Mouse (Mus musculus) Patski (cell line): ENCODE measurements around the gene Ctse. TPM values are rescaled to one million over a fixed set of nuclear protein-coding genes. Genes with fewer than 3 reads are reported as not detected.
A peak's percentile ranks its signal among the peaks of the same experiment; 100 is the strongest.

Experiments
- ATAC-seq: fragments of 100-300 bp; one replicate; pipeline ENCODE4 v1.8.0; 2021
- CTCF ChIA-PET: fragments of 350-600 bp; sonication (Branson Sonifier 250); formaldehyde crosslinking; loops from one replicate; lab custom pipeline; 2022; ENCODE audit warnings: inconsistent platforms; lab: Charles Lee
- POLR2A ChIA-PET: fragments of 350-600 bp; sonication (Branson Sonifier 250); formaldehyde crosslinking; loops from one replicate; lab custom pipeline; 2022; ENCODE audit warnings: antibody characterized with exemption, inconsistent platforms; lab: Charles Lee
- DNase-seq: peaks from one replicate; pipeline ENCODE4 v3.0.0-alpha.2; 2011; ENCODE audit warnings: low read depth, low spot score
- H3K27me3 ChIP-seq: fragments of 371-371 bp; one replicate; pipeline ENCODE4 v1.5.1; 2021
- CTCF ChIP-seq: fragments of 100-300 bp; IDR thresholded peaks from one replicate; pipeline ENCODE4 v1.5.1; 2021
- in situ Hi-C: fragments of 300-500 bp; cut with MboI; formaldehyde crosslinking; loops from 3 replicates; pipeline ENCODE4 v1.11.1; 2018; ENCODE audit warnings: low pct_unique_long_range_greater_than_20kb, mixed read lengths
- polyA plus RNA-seq: library from polyadenylated mRNA; unstranded; gene quantifications from one replicate; pipeline ENCODE4 v1.2.3, GENCODE M21; 2021

The Ctse gene
- not detected for polyA plus RNA-seq

DNA sequence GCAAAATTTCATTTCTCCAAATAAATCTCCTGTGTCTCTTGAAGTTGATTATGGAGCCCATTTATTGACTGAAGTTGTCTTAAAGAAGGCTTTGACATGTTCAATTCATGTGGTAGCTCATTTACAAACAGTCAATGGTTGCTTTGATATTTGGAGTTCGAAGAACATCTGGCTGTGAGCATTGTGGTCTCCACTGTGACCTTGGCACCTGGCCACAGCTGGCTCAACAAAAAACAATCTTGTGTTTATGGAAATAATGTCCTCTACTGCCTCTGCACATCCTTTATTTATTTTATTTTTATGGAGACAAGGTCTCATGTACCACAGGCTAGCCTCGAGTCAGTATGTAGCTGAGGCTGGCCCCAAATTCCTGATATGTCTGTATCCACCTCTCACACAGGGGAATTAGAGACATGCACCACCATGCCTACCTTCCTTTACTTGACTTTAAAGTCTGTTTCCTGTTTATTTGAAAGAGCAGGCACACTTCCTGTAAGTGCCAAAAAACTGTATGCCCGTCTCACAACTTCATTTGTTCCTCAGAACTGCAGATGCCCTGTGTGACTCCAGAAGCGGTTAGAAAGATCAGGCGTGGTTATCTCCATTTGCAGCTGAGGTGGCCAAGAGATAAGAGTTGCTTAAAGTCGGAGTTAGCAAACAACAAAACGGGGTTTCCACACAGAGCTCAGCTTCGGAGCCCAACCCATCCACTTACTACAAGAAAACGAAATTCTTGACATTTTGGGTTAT is at the start of gene Ctse:
Gene Ctse, plus strand, starts transcription at position 516 of the 750 bp plus-strand sequence.
- ChIA-PET POLR2A (no interaction called here), CTCF (no interaction called here)
- no peak for TF ChIP-seq CTCF
- DNase-seq (no peak), ATAC-seq (no peak)
- in situ Hi-C loops = no loop called here
- H3K27me3 ChIP-seq = peaks cover 16% of the 10 kb centered on the region

DNA sequence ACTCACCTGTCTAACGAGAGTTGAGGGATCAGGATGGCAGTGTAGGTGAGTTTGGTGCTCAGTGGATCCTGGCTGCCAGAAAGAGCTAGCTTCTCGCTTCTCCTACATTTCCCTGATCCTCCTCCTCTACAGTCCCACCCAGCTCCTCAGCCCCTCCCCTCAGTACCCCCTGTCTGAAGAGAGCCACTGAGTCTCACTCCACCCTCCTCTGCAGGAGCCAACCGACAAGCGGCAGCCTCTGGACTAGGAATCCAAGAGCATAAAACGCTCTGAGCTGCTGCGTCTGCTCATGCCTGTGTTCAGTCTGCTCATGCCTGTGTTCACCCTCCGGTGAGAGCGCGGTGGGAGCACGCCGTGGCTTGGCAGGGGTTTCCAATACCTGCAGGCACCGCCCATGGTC is 39.2 kb upstream of the Ctse start, which contains the start of gene Avpr1b:
Gene Avpr1b, plus strand, starts transcription at position 335 of the 400 bp plus-strand sequence.
- POLR2A ChIA-PET = no interaction called here
- in situ Hi-C loops = no loop called here
- ATAC-seq = no peak
- DNase-seq = no peak
- TF ChIP-seq CTCF = no peak
- CTCF ChIA-PET = interaction anchor here (1.4 kb wide), 1 partner anchor 14 kb away, joined by 3 read pairs; no protein-coding TSS in a partner anchor
- H3K27me3 ChIP-seq = peaks cover 32% of the 10 kb centered on the region

DNA sequence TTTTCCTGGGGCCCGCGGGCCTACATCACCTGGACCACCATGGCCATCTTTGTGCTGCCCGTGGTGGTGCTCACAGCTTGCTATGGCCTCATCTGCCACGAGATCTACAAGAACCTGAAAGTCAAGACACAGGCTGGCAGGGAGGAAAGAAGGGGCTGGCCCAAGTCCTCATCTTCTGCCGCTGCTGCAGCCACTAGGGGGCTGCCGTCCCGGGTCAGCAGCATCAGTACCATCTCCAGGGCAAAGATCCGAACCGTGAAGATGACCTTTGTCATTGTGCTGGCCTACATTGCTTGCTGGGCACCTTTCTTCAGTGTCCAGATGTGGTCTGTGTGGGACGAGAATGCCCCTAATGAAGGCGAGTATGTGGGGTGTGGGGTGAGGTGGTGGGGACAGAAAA is 37.8 kb upstream of the Ctse start:
- POLR2A ChIA-PET = no interaction called here
- H3K27me3 ChIP-seq = peaks cover 31% of the 10 kb centered on the region
- no peak for TF ChIP-seq CTCF
- ATAC-seq (no peak), DNase-seq (no peak)
- CTCF ChIA-PET = no interaction called here
- in situ Hi-C loops = no loop called here

DNA sequence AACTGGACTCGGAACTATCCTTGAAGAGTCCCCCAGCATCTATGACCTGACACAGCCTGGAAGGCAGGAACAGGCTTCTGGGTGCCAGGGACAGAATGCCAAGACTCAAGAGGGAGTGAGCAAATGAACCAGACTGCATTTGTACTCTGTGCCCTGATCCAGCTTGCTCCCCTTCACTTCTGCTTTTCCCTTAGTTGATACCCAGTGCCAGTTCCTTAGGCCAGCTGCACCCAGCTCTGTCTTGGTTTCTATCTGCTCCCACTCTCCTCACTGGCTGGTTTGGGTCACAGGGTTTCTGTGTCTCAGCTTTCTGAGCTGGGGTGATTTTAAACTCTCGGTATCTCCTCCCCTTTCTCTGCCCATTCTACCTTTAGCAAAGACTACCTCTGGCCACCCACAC is 31.4 kb upstream of the Ctse start:
- TF ChIP-seq CTCF = no peak
- peaks cover 21% of the 10 kb centered on the region for H3K27me3 ChIP-seq
- ATAC-seq (no peak), DNase-seq (no peak)
- in situ Hi-C loops = no loop called here
- ChIA-PET CTCF (no interaction called here), POLR2A (interaction anchor here (0.6 kb wide), 1 partner anchor 155 kb away, joined by 4 read pairs; no protein-coding TSS in a partner anchor)

DNA sequence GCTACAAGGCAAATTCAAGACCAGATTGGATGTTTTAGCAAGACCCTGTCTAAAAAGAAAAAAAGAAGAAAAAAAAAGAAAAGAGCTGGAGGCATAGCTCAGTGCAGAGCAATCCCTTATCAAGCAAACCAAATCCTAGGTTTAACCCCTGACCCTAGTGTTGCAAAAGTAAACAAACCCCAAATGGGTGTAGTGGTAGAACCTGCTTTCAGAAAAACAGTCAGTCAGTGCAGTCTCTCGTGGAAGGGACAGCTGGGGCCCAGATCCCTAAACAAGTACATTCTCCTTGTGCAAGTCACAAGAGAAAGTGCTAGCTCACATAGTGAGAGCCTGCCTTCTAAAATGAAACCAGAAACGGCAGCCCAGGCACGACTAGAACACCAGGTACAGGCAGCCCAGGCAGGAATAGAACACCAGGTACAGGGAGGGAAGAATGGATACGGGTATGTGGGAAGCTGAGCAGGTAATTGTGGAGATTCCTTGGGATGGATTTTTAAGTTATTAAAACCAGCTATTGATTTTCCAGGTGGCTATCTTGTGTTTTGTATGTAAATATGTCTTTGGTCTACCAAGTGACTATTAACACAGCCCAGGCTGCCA is 25.4 kb upstream of the Ctse start:
- H3K27me3 ChIP-seq = peaks cover 16% of the 10 kb centered on the region
- in situ Hi-C loops = no loop called here
- ChIA-PET POLR2A (interaction anchor here (0.7 kb wide), 1 partner anchor 175 kb away, joined by 8 read pairs; no protein-coding TSS in a partner anchor), CTCF (interaction anchor here (1.0 to 1.7 kb wide), 7 partner anchors 10 to 100 kb away, joined by 3 to 8 read pairs (median 4); no protein-coding TSS in a partner anchor)
- TF ChIP-seq CTCF = no peak
- no peak for DNase-seq
- no peak for ATAC-seq

DNA sequence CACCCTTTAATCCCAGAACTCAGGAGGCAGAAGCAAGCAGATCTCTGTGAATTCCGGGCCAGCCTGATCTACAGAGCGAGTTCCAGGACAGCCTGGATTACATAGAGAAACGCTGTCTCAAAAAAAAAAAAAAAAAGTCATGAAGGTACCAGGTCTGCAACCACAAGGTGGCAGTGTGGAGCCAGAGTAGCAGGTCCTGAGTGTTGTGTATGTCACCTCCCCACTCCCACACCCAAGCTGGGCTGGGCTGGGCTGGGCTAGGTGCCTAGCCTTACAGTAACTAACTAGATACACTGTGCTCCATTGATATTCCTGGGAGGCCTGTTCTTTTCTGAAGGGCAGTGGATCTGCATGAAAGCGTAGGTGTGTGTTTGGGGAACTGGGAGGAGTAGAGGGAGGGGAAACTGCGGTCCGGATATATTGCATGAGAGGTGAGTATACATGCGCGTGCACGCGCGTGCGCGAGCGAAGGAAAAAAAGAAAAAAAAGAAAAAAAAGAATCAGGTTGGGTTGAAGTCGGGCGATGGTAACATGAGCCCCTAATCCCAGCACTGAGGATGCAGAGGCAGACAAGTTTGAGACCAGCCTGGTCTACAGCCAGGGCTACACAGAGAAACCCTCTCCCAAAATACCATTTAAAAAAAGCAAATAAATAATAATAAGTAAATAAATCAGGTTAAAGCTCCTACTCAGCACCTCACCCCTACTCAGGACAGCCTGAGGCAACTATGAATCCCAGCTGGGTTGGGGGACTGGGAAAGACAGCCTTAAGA is 24.6 kb upstream of the Ctse start:
- CTCF ChIA-PET = interaction anchor here (1.0 to 1.7 kb wide), 7 partner anchors 11 to 99 kb away, joined by 3 to 8 read pairs (median 4); no protein-coding TSS in a partner anchor
- TF ChIP-seq CTCF = peak; percentile 64

DNA sequence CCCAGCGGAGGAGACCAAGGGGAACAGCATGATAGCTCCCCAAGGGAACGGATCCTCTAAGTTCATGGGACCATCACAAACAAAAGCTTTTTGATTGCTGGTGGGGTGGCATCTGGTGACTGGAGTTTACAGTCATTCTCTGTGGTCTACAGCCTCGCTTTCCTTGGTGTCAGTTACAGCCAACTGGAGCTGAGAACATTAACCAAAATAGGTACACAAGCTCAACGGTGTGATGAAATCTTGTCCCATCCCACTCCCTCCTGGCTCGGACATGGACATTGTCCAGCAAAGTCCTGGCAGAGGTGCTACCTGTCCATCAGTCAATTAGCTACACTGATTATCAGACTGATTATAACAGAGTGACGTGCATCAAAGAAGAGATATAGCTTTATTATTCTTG is 23.5 kb upstream of the Ctse start:
- no peak for TF ChIP-seq CTCF
- ChIA-PET CTCF (interaction anchor here (1.2 to 1.6 kb wide), 3 partner anchors 17 to 44 kb away, joined by 3 to 5 read pairs (median 4); no protein-coding TSS in a partner anchor), POLR2A (no interaction called here)
- ATAC-seq (no peak), DNase-seq (no peak)
- H3K27me3 ChIP-seq = peaks cover 7% of the 10 kb centered on the region
- in situ Hi-C loops = no loop called here

More for the DNA sequence above, 24.6 kb upstream of the Ctse start:
- in situ Hi-C loops = no loop called here
- peaks cover 11% of the 10 kb centered on the region for H3K27me3 ChIP-seq
- DNase-seq (peak; percentile 12), ATAC-seq (peak; percentile 51)
- POLR2A ChIA-PET = interaction anchor here (0.7 kb wide), 2 partner anchors 174 to 967 kb away, joined by 5 to 8 read pairs; no protein-coding TSS in a partner anchor

DNA sequence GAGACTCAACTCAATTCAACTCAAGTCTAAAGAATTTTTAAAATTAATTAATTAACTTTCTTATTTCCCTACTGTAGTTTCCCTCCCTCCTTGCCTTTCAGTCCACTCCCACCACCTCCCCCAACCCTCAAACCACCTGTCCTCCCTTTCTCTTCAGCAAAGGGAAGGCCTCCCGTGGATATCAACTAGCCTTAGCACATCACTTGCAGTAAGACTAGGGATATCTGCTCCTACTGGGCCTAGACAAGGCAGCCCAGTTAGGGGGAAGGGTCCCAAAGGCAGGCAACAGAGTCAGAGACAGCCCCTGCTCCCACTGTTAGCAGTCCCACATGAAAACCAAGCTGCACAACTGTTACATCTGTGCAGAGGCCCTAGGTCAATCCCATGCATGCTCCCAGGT is 22.0 kb upstream of the Ctse start:
- no peak for ATAC-seq
- in situ Hi-C loops = no loop called here
- H3K27me3 ChIP-seq = peaks cover 7% of the 10 kb centered on the region
- ChIA-PET POLR2A (no interaction called here), CTCF (no interaction called here)
- no peak for DNase-seq
- TF ChIP-seq CTCF = no peak

DNA sequence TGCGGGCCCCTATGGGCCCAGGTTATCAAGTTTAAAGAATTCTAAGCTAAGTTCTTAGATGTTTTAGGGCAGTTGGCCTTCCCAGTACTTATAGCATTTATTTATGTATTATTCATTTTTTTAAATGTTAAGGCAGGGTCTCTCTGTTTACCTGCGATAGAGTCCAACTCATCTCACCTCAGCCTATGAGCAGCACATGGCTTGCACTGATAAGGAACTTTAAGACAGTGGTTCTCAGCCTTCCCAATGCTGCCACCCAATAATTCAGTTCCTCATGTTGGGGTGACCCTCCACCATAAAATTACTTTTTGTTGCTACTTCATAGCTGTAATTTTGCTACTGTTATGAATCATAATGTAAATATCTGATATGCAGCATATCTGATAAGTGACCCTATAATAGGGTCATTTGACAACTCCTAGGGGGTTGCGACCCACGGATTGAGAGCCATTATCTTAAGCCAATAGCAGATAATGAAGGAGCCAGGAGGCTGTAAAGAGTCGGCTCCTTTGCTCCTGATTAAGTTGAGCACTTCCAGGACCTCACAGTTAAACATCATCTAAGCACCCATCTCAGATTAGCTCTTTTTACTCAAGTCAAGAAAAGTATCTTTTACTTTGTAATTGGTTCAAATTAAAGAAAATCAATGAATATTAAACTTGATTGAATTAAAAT is 21.4 kb upstream of the Ctse start:
- ATAC-seq (no peak), DNase-seq (no peak)
- ChIA-PET CTCF (no interaction called here), POLR2A (no interaction called here)
- TF ChIP-seq CTCF = no peak
- H3K27me3 ChIP-seq = peaks cover 5% of the 10 kb centered on the region
- in situ Hi-C loops = no loop called here

DNA sequence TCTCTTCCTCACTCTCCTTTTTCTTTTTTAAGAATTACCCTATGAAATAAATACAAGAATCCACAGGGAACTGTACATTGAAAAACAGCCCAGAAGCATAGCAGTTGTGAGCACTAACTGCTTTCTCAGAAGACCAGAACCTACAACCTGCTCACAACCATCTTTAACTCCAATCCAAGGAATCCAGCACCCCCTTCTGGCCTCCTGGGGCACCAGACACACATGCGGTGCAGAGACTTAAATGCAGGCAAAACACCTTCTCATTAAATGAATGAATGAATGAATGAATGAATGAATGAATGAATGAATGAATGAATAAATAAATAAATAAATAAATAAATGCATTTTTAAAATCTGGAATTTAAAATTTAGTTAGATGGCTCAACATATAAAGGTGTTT is 19.5 kb upstream of the Ctse start:
- in situ Hi-C loops = no loop called here
- peak; percentile 52 for TF ChIP-seq CTCF
- no peak for DNase-seq
- ATAC-seq = no peak
- peaks cover 19% of the 10 kb centered on the region for H3K27me3 ChIP-seq
- POLR2A ChIA-PET = no interaction called here
- CTCF ChIA-PET = no interaction called here
